Mouse (Mus musculus): Measurements from ENCODE around the gene Lama4.

DNA sequence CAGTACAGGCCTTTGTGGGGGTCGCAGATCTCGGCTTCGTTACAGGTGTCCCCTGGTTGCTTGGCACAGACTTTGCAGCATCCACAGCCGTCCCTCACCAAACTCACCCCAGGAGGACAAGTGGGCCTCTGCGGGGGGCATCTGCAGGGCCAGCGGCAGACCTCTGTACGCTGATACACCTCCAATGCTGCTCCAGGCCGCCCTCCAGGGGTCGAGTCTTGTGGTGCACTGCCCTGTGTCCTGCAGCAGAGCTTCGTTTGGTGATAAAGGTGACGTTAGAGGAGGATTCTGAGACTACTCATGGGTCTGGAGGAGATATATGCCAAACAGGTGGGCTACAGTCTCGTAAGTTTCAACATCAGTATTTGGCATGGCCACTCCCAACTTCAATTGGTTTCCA is 193.0 kb downstream of the Lama4 start:
- TF ChIP-seq HCFC1 (IDR thresholded peaks at IDR 0.05; ENCODE audit: low read depth, low read length) (no peak), POLR2AphosphoS2 (IDR thresholded peaks at IDR 0.05; ENCODE audit: low read length) (no peak), CTCF (IDR thresholded peaks at IDR 0.05 in 2 of 3, conservative IDR thresholded peaks at IDR 0.05 in 1 of 3; ENCODE audit: control insufficient read depth in 1 of 3, insufficient read depth in 1 of 3, low read depth in 2 of 3, low read length in 3 of 3, poor library complexity in 1 of 3, severe bottlenecking in 1 of 3) (no peak), E2F4 (IDR thresholded peaks at IDR 0.05; ENCODE audit: borderline replicate concordance, low read depth, low read length) (no peak), NRF1 (IDR thresholded peaks at IDR 0.05; ENCODE audit: insufficient read depth, low read depth, low read length, poor library complexity, severe bottlenecking) (no peak), SMC3 (IDR thresholded peaks at IDR 0.05; ENCODE audit: low read depth, low read length) (no peak), ZNF384 (IDR thresholded peaks at IDR 0.05; ENCODE audit: low read depth, low read length) (no peak), USF1 (IDR thresholded peaks at IDR 0.05; ENCODE audit: low read depth, low read length) (no peak), ZKSCAN1 (IDR thresholded peaks at IDR 0.05; ENCODE audit: low read depth, low read length) (no peak), POLR2AphosphoS5 (IDR thresholded peaks at IDR 0.05; ENCODE audit: borderline replicate concordance, low read depth, low read length) (no peak), MAZ (IDR thresholded peaks at IDR 0.05; ENCODE audit: low read depth, low read length) (no peak)

All from MEL (cell line).